Mouse (Mus musculus) layer of hippocampus, adult 2 months (tissue): ENCODE data around the gene Atg16l2. TPM values are rescaled to one million over a fixed set of nuclear protein-coding genes. Genes with fewer than 3 reads are reported as not detected.

Experiments
- DNase-seq, 2 experiments: peaks; one replicate each; pipeline ENCODE4 v3.0.0; 2022; ENCODE audit warnings: low spot score in 2 of 2
- H3K27ac ChIP-seq: fragments of 200-600 bp; 2 replicates; pipeline ENCODE4 v1.8.1; 2022
- H3K4me3 ChIP-seq: fragments of 200-600 bp; 2 replicates; pipeline ENCODE4 v1.8.1; 2022; ENCODE audit warnings: mild to moderate bottlenecking
- CTCF ChIP-seq: fragments of 200-600 bp; conservative IDR thresholded peaks from 2 replicates; pipeline ENCODE4 v1.8.1; 2022; ENCODE audit warnings: antibody characterized with exemption, mild to moderate bottlenecking, moderate library complexity
- total RNA-seq, 2 experiments: library from RNA; stranded (reverse); gene quantifications; 2 replicates each; pipeline ENCODE4 v1.2.3; 2021

The Atg16l2 gene
- total RNA-seq, 2 experiments from 2014 or later: 37.9 to 47.8 TPM

DNA sequence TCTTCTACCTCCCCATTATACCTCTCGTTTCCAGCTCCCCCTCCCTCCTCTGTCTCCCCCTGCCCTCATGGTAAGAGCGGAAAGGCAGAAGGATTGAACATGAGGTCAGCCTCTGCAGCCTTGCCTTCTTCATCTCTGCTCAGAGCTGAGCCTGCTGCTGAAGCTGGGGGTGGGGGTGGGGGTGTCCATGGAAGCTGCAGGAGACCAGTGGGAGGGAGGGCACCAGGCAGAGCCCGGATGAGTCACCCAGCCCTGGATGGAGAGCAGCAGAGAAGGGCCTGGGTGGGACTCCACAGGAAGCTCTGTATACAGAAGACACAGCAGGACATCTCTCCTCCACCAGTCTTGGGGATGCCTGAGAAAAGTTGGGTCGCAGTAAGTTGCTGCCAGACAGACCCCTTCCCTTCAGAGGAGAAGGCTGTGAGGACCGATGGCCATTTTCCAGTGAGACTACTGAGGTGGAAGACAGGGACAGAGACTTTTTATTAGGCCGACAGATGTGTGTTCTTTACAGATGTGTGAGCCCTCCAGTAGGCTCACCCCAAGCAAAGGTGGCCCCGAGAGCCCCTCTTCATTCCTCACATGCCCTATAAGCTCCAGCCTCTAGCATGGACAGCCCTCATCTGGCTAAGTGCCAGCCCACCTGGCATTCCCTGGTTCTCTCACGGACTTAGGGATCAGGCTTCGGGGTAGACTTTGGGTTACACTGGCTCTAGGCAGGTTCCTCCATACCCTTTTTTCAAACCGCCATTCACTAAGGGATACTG lies 28.2 kb upstream of the Atg16l2 start:
- H3K27ac ChIP-seq: peak overlapping the region; percentile 73; the same call in 1 of the 2 replicates
- no peak overlapping the region for H3K4me3 ChIP-seq
- no peak for TF ChIP-seq CTCF
- no peak for DNase-seq

DNA sequence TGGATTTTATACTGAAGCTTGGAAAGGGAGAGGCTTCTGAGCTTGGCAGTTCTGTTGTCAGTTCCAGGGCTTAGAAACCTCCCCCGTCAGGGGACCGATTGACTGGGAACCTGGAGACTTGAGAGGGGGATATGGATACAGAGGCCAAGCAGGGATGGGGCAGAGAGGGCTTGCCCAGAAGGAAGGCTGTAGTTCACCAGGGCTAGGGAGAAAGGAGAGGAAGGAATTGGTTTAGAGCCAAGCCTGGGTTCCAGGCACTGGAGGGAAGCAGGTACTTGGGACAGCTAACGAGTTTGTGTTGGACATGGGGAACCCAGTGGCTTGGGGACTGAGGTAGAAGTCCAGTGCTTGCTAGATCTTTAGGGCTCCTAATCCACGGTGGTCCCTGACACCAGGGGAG lies 27.6 kb upstream of the Atg16l2 start:
- DNase-seq: no peak
- no peak for TF ChIP-seq CTCF
- H3K4me3 ChIP-seq: no peak overlapping the region
- H3K27ac ChIP-seq: peak overlapping the region; percentile 73

DNA sequence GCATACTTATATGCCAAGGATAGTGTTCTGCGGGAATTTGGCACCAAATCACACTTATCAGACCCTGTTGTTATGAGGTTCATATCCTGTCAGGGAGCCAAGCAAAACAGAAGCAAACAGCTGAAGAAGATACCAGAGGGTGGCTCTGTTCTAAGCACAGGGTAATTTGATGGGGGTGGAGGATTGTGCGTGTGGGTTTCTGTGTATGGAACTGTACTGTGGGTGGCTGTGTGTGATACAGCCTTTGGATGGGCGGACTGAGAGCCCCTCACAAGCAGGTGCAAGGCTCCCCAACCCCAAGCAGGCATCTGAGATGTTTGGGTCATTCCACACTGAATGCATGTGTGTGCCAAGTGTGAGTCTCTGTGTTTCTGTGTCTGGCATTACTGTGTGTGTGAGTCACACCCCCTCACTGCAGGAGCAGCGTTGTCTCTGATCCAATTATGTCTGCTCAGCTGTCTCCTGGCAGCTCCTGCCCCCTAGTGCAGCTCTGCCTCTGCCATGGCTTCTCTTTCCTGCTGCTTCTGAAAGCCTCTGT lies 26.6 kb upstream of the Atg16l2 start:
- peak; percentile 55 for TF ChIP-seq CTCF
- peak; percentile 67 to 80 for DNase-seq
- H3K4me3 ChIP-seq: no peak overlapping the region; the same call in 1 of the 2 replicates
- H3K27ac ChIP-seq: peak overlapping the region; percentile 73

DNA sequence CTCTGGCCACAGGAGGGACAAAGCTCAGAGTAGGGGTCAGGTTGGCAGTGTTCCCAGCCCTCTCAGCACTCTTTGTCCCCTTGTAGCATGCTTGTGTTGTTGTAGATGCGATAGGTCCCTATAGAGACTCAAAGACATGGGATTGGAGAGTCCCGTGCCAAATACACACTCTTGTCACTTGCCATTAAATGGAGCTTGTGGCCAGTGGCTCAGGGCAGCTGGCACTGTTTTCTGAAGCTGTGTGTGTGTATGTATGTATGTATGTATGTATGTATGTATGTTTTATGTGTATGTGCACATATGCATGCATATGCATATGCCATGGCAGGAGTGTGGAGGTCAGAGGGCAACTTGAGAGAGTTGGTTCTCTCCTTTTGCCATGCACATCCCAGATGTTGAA lies 25.7 kb upstream of the Atg16l2 start:
- Histone ChIP-seq H3K4me3 (no peak overlapping the region), H3K27ac (no peak overlapping the region)
- no peak for TF ChIP-seq CTCF
- no peak for DNase-seq

DNA sequence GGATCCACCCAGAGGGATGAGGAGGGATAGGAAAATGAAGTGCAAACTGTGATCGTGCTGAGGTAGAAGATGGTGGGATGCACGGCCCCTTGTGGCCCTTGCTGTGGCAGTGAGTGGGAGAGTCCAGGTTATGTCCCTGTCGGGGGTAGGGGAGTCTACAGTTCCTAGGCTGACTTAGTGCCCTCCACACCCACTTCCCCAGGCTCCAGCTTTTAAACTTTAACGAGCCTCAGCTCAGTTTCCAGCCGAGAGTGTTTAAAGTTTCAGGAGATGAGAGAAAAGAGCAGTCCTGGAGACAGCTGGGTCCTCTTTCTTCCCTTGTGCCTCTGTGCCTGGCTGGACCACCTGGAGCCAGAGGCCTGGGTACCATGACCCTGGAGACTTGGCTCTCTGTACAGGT lies 25.2 kb upstream of the Atg16l2 start:
- no peak overlapping the region for H3K27ac ChIP-seq
- TF ChIP-seq CTCF: no peak
- no peak overlapping the region for H3K4me3 ChIP-seq
- DNase-seq: no peak

DNA sequence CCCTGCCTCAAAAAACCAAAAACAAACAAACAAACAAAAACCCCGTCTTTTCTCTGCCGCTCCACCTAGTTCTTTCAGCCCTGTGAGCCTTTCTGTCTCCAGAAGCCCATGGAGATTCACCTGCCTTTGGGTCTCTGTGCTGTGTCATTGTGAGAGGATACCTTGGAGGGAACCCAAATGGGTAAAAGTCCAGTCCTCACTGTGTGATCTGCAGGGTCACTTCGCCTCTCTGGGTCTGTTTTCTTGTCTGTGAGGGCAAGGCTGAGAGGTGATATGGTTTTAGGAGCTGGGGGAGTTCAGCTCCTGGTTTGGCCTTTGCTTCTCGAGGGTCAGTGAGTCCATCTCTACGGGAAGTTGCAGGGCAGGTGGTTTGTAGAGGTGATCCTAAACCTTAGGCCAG lies 24.0 kb upstream of the Atg16l2 start:
- Histone ChIP-seq H3K4me3 (no peak overlapping the region), H3K27ac (no peak overlapping the region)
- no peak for TF ChIP-seq CTCF
- DNase-seq: no peak

DNA sequence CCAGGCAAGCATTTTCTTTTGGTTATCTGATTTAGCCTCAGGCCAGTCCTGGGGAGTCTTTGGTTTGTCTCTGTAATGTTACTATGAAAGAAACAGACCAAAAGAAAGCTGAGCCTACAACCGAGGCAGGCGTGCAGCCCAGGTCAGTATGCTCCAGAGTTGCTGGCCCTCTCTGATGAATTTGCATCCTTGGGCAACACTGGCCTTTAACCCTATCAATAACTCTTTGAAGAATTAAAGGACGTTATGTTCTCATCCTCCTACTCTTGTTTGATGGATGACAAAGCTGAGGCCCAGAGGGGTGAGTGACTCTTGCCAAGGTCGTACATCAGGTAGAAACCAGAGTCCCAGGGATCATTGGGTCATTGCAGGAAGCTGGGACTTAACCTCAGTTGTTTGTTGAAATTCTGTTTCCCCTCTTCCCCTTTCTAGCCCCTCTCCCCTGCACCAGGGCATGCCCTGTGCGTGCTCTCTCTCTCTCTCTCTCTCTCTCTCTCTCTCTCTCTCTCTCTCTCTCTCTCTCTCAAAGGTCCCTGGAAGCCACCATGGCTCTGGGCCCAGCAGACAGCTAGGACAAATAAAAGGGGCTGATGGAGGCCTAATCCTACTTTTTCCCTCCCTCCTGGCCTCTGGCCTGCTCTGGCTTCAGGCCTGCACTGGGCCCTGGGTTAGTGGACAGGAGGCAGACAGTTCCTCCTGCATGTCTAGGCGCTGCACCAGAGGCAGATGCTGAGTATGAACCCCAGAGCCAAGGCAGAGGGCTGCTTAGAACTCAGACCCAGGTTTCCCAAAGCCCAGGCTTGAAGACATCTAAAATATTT lies 22.3 kb upstream of the Atg16l2 start:
- H3K4me3 ChIP-seq: no peak overlapping the region
- DNase-seq: no peak
- no peak for TF ChIP-seq CTCF
- H3K27ac ChIP-seq: 0 out of 2 replicates have a peak overlapping the region, but pooled peaks have one; percentile 32

DNA sequence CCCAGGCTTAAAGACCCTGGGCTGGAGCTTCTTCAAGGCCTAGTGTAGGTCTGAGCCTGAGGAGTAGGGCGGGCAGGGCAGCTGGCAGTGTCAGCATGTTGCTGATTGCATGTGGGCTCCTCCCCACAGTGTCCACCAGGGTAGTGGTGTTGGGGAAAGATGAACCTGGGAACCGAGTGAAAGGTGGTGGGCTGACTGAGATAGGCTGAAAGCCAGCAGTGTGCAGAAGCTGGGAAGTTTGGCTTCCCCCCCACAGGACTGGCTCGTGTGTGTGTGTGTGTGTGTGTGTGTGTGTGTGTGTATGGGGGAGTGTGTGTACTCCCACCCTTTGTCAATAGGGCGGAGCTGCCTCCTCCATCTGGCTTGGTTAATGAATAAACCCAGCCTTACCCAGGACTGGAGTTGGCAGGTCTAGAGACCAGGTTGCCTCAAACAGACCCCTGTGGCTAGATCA lies 21.1 kb upstream of the Atg16l2 start:
- H3K27ac ChIP-seq: no peak overlapping the region
- no peak for DNase-seq
- TF ChIP-seq CTCF: no peak
- H3K4me3 ChIP-seq: no peak overlapping the region

DNA sequence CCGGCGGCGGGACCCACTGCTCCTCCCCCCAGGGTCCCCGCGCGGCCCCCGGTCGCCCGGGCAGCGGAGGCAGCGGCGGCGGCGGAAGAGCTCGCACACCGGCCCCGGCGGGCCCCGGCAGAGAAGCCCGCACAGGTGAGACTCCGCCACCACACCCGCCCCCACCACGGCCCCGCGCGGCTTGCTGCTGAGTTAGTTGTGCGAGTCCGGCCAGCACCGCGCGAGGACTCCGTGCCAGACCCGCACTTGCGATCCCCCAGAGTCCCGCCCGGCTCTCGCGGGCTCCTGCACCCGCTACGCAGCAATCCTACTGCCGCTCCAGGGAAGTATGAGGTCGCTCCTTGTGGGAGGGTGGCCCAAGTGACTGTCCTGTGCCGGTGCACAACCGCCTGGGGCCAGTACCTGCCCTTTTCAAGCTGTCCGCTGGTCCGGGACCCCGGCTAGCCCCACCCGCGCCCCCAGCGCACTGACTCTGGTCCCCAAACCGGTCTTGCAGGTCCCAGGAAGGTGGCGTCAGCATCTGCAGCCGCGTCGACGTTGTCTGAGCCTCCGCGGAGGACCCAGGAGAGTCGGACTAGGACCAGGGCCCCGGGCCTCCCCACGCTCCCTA lies 19.3 kb upstream of the Atg16l2 start:
- DNase-seq: no peak
- TF ChIP-seq CTCF: no peak
- Histone ChIP-seq H3K27ac (peak overlapping the region; percentile 70), H3K4me3 (peak overlapping the region; percentile 74)

DNA sequence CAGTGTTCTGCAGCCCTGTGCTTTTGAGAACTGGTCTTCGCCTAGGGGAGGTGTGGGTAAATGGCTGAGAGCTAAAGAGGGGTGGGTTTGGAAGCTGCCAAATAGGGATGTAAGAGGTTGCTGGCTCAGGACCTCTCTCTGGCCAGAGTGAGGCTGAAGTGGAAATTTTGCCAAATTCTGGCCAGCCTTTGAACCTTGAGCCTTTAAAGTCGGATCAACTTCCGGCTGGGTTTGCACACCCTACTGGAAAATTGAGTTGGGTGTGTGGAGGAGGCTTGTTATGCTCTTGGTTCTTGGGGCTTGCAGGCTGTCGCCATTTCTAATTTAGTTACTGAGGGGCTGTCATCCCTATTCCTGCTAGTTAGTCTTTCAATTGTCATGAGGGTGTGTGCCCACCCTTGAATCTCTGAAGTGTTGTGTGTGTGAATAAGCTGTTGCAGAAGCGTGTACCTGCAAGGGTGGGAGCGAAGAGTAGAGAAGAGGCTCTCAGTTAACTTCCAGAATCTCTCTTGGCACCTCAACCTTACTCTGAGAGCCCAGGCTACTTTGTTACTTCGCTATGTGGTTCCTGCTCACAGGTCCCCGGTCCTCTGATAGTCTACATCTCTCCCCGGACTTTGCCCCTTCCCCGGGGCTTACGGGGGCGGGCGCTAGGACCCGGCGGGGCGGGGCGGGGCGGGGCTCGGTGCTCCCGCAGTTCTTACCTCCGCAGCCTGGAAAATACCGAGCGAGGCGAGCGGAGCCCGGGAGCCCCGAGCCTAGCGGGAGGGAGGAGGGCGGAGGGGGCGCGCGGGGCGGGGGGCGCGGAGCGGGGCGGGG lies 18.6 kb upstream of the Atg16l2 start:
- Histone ChIP-seq H3K4me3 (peak overlapping the region; percentile 74), H3K27ac (0 out of 2 replicates have a peak overlapping the region, but pooled peaks have one; percentile 43)
- no peak for TF ChIP-seq CTCF
- DNase-seq: no peak

DNA sequence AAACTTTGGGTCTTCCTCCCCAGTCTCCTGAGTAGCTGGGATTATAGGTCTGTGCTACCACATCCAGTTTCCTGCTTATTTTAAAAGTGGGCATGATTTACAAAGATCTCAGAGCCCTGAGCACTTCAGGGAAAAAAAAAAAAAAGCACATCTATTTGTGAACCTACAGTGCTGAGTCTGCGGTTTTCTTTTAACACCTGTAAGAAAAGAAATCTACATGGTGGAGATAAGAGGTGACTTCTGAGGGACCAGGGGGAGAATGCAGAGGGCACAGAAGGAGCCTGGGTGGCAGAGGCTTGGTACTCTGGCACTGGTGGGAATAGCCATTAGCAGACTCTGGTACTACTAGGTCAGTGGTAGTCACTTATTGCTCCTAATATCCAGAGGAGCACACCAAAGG lies 17.7 kb upstream of the Atg16l2 start:
- TF ChIP-seq CTCF: no peak
- no peak overlapping the region for H3K27ac ChIP-seq
- no peak overlapping the region for H3K4me3 ChIP-seq
- no peak for DNase-seq

DNA sequence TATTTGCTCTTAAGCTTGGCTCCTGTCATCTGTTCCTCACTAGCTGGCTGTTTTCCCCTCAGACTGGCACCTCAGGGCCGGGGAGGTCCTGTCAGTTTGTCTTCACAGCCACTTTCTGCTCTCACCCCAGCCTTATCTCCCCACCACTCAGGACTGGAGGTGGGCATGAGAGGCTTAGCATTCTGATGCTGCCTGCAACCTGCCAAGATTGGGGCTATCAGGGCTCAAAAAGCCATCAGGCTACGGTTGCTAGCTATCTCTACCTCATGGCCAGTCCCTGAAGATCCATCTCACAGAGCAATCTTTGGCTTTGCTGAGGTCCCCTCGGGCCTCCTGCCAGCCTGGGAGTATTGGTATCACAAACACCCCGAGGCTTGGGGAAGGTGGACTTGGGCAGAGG lies 16.8 kb upstream of the Atg16l2 start:
- Histone ChIP-seq H3K27ac (no peak overlapping the region), H3K4me3 (no peak overlapping the region)
- DNase-seq: no peak
- no peak for TF ChIP-seq CTCF
